Mouse (Mus musculus) spleen, adult 2 months (tissue): Measurements from ENCODE around the gene Slc38a2. TPM values are rescaled to one million over a fixed set of nuclear protein-coding genes. Genes with fewer than 3 reads are reported as not detected.
A peak's percentile ranks its signal among the peaks of the same experiment; 100 is the strongest.

ENCODE experiments used
- DNase-seq, 2 experiments: peaks; one replicate each; pipeline versions ENCODE4 v3.0.0 to v3.0.0-alpha.2; 2012 to 2021; ENCODE audit warnings: low spot score in 2 of 2, low read depth in 1 of 2
- H3K27ac ChIP-seq: fragments of 200-500 bp; 2 replicates; pipeline ENCODE4 v1.5.1; 2012; ENCODE audit warnings: low read length, inconsistent platforms; ENCODE audit not compliant: insufficient read depth
- H3K27me3 ChIP-seq: fragments of 200-500 bp; 2 replicates; pipeline ENCODE4 v1.6.1; 2012; ENCODE audit warnings: mild to moderate bottlenecking, moderate library complexity, low read length, inconsistent platforms; ENCODE audit not compliant: control insufficient read depth, insufficient read depth
- H3K36me3 ChIP-seq: fragments of 200-500 bp; 2 replicates; pipeline ENCODE4 v1.6.1; 2012; ENCODE audit warnings: mild to moderate bottlenecking, low read length, inconsistent platforms; ENCODE audit not compliant: control insufficient read depth, insufficient read depth
- H3K4me1 ChIP-seq: fragments of 200-500 bp; 2 replicates; pipeline ENCODE4 v1.6.1; 2011; ENCODE audit warnings: inconsistent platforms; ENCODE audit not compliant: control insufficient read depth, insufficient read depth, insufficient read length
- H3K4me3 ChIP-seq: fragments of 200-500 bp; 2 replicates; pipeline ENCODE4 v1.5.1; 2011; ENCODE audit warnings: mild to moderate bottlenecking, inconsistent platforms; ENCODE audit not compliant: insufficient read depth, insufficient read length; ENCODE audit errors: extremely low read depth
- CTCF ChIP-seq: fragments of 200-500 bp; IDR thresholded peaks from 2 replicates; pipeline ENCODE4 v1.5.1; 2011; ENCODE audit warnings: mild to moderate bottlenecking, inconsistent platforms; ENCODE audit not compliant: insufficient read depth, insufficient read length, insufficient replicate concordance; ENCODE audit errors: extremely low read depth
- POLR2A ChIP-seq: fragments of 200-500 bp; IDR thresholded peaks from 2 replicates; pipeline ENCODE4 v1.6.1; 2011; ENCODE audit warnings: low read depth, low read length, inconsistent platforms
- WGBS: fragments of 180-500 bp; shearing (Covaris S2); methylation state at CpG from one replicate; pipeline ENCODE4 v1.1.7; 2018; 5-methylcytosine and 5-hydroxymethylcytosine counted together
- polyA plus RNA-seq: library from polyadenylated mRNA; depleted of rRNA; stranded (reverse); fragments of >200 nt; gene quantifications from 2 replicates; pipeline ENCODE4 v1.2.3, GENCODE M21; 2012

Slc38a2 gene
- polyA plus RNA-seq, 1 experiment, result 28.5 TPM

- DNase-seq, result peak; percentile 63 to 65
- no peaks in the 10 kb centered on the region for H3K36me3 ChIP-seq
- H3K4me1 ChIP-seq, result peaks cover 2% of the 10 kb centered on the region; the same call in 1 of the 2 replicates
- no peaks in the 10 kb centered on the region for H3K27me3 ChIP-seq
- no peak for TF ChIP-seq POLR2A
- TF ChIP-seq CTCF, result peak; percentile 73; the same call in 1 of the 2 replicates
- no peak overlapping the region for H3K27ac ChIP-seq
- no peak overlapping the region for H3K4me3 ChIP-seq
- WGBS, result 3% methylated on average over 7 of the region's 7 CpGs
These were observed 32.9 kb downstream of the Slc38a2 start for GRCm38 (mm10) chr15:96666663-96667062.

- no peak overlapping the region; the same call in 1 of the 2 replicates for H3K4me3 ChIP-seq
- peak; percentile 79 to 83 for DNase-seq
- no peaks in the 10 kb centered on the region for H3K36me3 ChIP-seq
- no peak overlapping the region for H3K27ac ChIP-seq
- TF ChIP-seq POLR2A (no peak), CTCF (peak; percentile 71; the same call in 1 of the 2 replicates)
- H3K27me3 ChIP-seq, result no peaks in the 10 kb centered on the region
- H3K4me1 ChIP-seq, result peaks cover 2% of the 10 kb centered on the region; the same call in 1 of the 2 replicates
- 4% methylated on average over 3 of the region's 3 CpGs for WGBS
These were observed 33.6 kb downstream of the Slc38a2 start for GRCm38 (mm10) chr15:96665889-96666288.

GRCm38 (mm10) chr15:96660590-96661141, 38.9 kb downstream of the Slc38a2 start:
- H3K4me3 ChIP-seq, result no peak overlapping the region
- H3K27me3 ChIP-seq, result no peaks in the 10 kb centered on the region
- 78% methylated on average over 13 of the region's 13 CpGs for WGBS
- DNase-seq, result no peak
- TF ChIP-seq CTCF, result no peak
- TF ChIP-seq POLR2A, result no peak
- H3K36me3 ChIP-seq, result no peaks in the 10 kb centered on the region
- H3K4me1 ChIP-seq, result peaks cover under 1% of the 10 kb centered on the region; the same call in 1 of the 2 replicates
- no peak overlapping the region for H3K27ac ChIP-seq

- 93% methylated on average over 14 of the region's 14 CpGs for WGBS
- TF ChIP-seq CTCF, result no peak
- no peak for TF ChIP-seq POLR2A
- no peaks in the 10 kb centered on the region for H3K27me3 ChIP-seq
- no peak overlapping the region for H3K27ac ChIP-seq
- H3K4me1 ChIP-seq, result peaks cover 9% of the 10 kb centered on the region; the same call in 1 of the 2 replicates
- H3K4me3 ChIP-seq, result no peak overlapping the region
- H3K36me3 ChIP-seq, result no peaks in the 10 kb centered on the region
- DNase-seq, result no peak
These were observed 41.3 kb downstream of the Slc38a2 start for GRCm38 (mm10) chr15:96658275-96658602.

- H3K4me3 ChIP-seq, result no peak overlapping the region
- H3K4me1 ChIP-seq, result peaks cover 9% of the 10 kb centered on the region; the same call in 1 of the 2 replicates
These were observed 41.8 kb downstream of the Slc38a2 start for GRCm38 (mm10) chr15:96657576-96658274.

GRCm38 (mm10) chr15:96655514-96655913, 44.0 kb downstream of the Slc38a2 start:
- no peaks in the 10 kb centered on the region for H3K27me3 ChIP-seq
- TF ChIP-seq POLR2A, result peak; percentile 29; the same call in 1 of the 2 replicates
- no peak for TF ChIP-seq CTCF
- peak in 1 of 2 experiments; percentile 39 for DNase-seq
- H3K27ac ChIP-seq, result peak overlapping the region; percentile 83
- 12% methylated on average over 14 of the region's 14 CpGs for WGBS
- peak overlapping the region; percentile 46; the same call in 1 of the 2 replicates for H3K4me3 ChIP-seq
- H3K36me3 ChIP-seq, result no peaks in the 10 kb centered on the region
- peaks cover 9% of the 10 kb centered on the region; the same call in 1 of the 2 replicates for H3K4me1 ChIP-seq

More at GRCm38 (mm10) chr15:96657576-96658274, 41.8 kb downstream of the Slc38a2 start:
- TF ChIP-seq CTCF, result no peak
- no peak for TF ChIP-seq POLR2A
- no peaks in the 10 kb centered on the region for H3K27me3 ChIP-seq
- whole genome bisulfite sequencing, result 93% methylated on average over 17 of the region's 17 CpGs
- H3K36me3 ChIP-seq, result no peaks in the 10 kb centered on the region
- no peak overlapping the region for H3K27ac ChIP-seq
- no peak for DNase-seq
